Mouse (Mus musculus) midbrain, embryonic 16.5 days (tissue): Measurements from ENCODE around the gene Nin. TPM values are rescaled to one million over a fixed set of nuclear protein-coding genes. Genes with fewer than 3 reads are reported as not detected.

Experiments
- ATAC-seq: fragments of 200-750 bp; cut with Nextera tagmentation; 2 replicates; pipeline ENCODE4 v1.8.0; 2017; ENCODE audit warnings: moderate TSS enrichment
- H3K27ac ChIP-seq: fragments of 300-500 bp; sonication (generic); 2 replicates; pipeline ENCODE4 v1.5.1; 2014; ENCODE audit warnings: mild to moderate bottlenecking, low read length, mixed read lengths
- H3K27me3 ChIP-seq: fragments of 300-500 bp; sonication (generic); 2 replicates; pipeline ENCODE4 v1.6.1; 2014; ENCODE audit warnings: low read depth, low read length, mixed read lengths; ENCODE audit not compliant: control insufficient read depth, insufficient read depth
- H3K36me3 ChIP-seq: fragments of 300-500 bp; sonication (generic); 2 replicates; pipeline ENCODE4 v1.6.1; 2014; ENCODE audit warnings: mild to moderate bottlenecking, low read length, moderate library complexity, mixed read lengths; ENCODE audit not compliant: control insufficient read depth, insufficient read depth
- H3K4me1 ChIP-seq: fragments of 300-500 bp; sonication (generic); 2 replicates; pipeline ENCODE4 v1.6.1; 2014; ENCODE audit warnings: mild to moderate bottlenecking, low read length, mixed read lengths; ENCODE audit not compliant: control insufficient read depth, insufficient read depth
- H3K4me2 ChIP-seq: fragments of 300-500 bp; sonication (generic); 2 replicates; pipeline ENCODE4 v1.6.1; 2014; ENCODE audit warnings: mild to moderate bottlenecking, low read length, mixed read lengths
- H3K4me3 ChIP-seq: fragments of 300-500 bp; sonication (generic); 2 replicates; pipeline ENCODE4 v1.5.1; 2014; ENCODE audit warnings: low read depth, mild to moderate bottlenecking, low read length, moderate library complexity, mixed read lengths
- H3K9ac ChIP-seq: fragments of 300-500 bp; sonication (generic); 2 replicates; pipeline ENCODE4 v1.6.1; 2014; ENCODE audit warnings: low read depth, low read length, mixed read lengths
- H3K9me3 ChIP-seq: fragments of 300-500 bp; sonication (generic); replicated peaks from 2 replicates; pipeline ENCODE4 v1.6.1; 2014; ENCODE audit warnings: mild to moderate bottlenecking, low read length, mixed read lengths; ENCODE audit not compliant: control insufficient read depth, poor library complexity, severe bottlenecking
- WGBS: fragments of 180-500 bp; shearing (Covaris S2); extraction: QIAGEN DNeasy Blood & Tissue Kit; methylation state at CpG from one replicate; pipeline ENCODE4 v1.1.7; 2014; 5-methylcytosine and 5-hydroxymethylcytosine counted together
- polyA plus RNA-seq: library from polyadenylated mRNA; unstranded; fragments of >200 nt; fragmentation: Nextera tagmentation; extraction: Ambion mirVana; gene quantifications from 2 replicates; pipeline ENCODE4 v1.2.1, GENCODE M21; 2015

Nin gene
- polyA plus RNA-seq, 1 experiment from 2014 or later = 14.1 TPM

- under 1% methylated on average over 75 of the region's 101 CpGs for WGBS
- Histone ChIP-seq H3K4me3 (peak overlapping the region; percentile 87), H3K27ac (peak overlapping the region; percentile 92), H3K4me2 (peak overlapping the region; percentile 86), H3K27me3 (no peaks in the 10 kb centered on the region), H3K9me3 (no peaks in the 10 kb centered on the region), H3K36me3 (no peaks in the 10 kb centered on the region), H3K4me1 (peaks cover 27% of the 10 kb centered on the region), H3K9ac (peak overlapping the region; percentile 98)
- ATAC-seq = peak; percentile 87
These were observed 2.0 kb downstream of the Nin start for GRCm38 (mm10) chr12:70111367-70112089.

DNA sequence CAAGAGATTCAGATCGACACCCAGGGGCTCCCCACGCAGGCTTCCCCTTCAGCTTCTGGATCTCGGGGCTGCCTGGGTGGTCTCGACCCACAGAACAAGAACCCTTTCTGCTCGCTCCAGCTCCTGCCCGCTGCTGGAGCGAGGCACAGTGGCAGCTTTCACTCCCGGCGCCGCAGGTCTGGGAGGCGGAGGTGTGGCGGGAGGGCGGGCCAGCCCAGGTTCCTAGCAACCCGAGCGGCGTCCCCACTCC is 2.5 kb downstream of the Nin start:
- H3K36me3 ChIP-seq = no peaks in the 10 kb centered on the region
- peak overlapping the region; percentile 92 for H3K27ac ChIP-seq
- under 1% methylated on average over 14 of the region's 16 CpGs for WGBS
- H3K9me3 ChIP-seq = no peaks in the 10 kb centered on the region
- H3K4me1 ChIP-seq = peaks cover 27% of the 10 kb centered on the region
- ATAC-seq = peak; percentile 75
- peak overlapping the region; percentile 87 for H3K4me3 ChIP-seq
- peak overlapping the region; percentile 86 for H3K4me2 ChIP-seq
- H3K9ac ChIP-seq = peak overlapping the region; percentile 98
- no peaks in the 10 kb centered on the region for H3K27me3 ChIP-seq

DNA sequence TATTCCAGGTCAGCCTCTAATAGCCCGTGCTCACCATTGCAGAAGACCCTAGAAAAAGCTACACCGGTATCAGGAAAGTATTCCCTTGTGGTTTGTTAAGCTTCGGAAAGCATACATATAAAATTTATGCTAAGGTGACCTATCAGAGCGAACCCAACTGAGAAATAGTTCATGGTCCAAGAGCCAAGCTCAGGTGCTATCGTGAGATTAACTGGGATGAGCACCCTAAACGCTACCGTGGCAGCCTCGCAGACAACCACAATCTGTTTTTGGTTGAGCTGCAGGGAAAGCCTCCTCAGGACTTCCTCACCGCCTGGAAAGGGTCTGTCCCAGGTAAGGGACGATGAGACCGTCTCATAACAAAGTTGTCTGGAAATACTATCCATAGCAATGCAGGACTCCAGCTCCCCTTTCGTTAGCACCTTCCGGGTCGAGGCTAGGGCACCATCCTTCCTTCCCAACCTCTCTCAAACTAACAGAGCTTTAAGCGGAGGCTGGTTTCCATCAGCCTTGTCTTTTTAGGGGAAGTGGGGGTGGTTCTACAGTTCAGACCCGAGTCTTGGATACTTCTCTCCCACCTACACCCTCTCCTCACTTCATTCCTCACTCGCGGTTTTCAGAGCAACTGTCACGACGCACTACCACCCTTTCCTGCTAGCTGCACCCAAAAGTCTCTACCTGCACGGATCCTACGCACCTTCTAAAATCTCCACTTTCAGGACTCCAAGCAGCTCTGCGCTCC is 3.0 kb downstream of the Nin start:
- H3K36me3 ChIP-seq = no peaks in the 10 kb centered on the region
- H3K4me3 ChIP-seq = peak overlapping the region; percentile 87
- no peaks in the 10 kb centered on the region for H3K27me3 ChIP-seq
- peak overlapping the region; percentile 98 for H3K9ac ChIP-seq
- H3K27ac ChIP-seq = peak overlapping the region; percentile 92
- WGBS = 7% methylated on average over 23 of the region's 23 CpGs
- ATAC-seq = peak; percentile 23
- H3K9me3 ChIP-seq = no peaks in the 10 kb centered on the region
- peak overlapping the region; percentile 86 for H3K4me2 ChIP-seq
- H3K4me1 ChIP-seq = peaks cover 31% of the 10 kb centered on the region

DNA sequence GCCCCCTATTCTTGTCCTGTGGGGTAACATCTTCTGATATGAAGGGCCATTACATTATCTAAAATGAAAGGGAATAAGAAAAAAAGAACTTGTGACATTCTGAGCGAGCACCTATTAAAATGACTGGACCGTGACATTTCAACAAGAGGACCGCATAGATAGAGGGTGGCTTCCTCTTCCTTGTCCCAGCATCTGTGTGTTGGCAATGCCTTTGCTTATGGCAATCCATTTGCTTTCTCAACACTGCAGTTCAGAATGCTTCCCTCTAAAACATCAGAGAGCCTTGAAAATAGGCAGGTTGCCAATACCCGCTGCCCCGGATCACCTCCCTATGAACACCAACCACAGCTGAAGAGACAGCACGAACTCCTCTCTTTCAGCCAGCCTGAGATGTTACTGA is 3.6 kb downstream of the Nin start:
- no peak overlapping the region for H3K27ac ChIP-seq
- peak overlapping the region; percentile 98 for H3K9ac ChIP-seq
- H3K4me2 ChIP-seq = peak overlapping the region; percentile 86
- H3K4me1 ChIP-seq = peaks cover 37% of the 10 kb centered on the region
- no peak for ATAC-seq
- H3K36me3 ChIP-seq = no peaks in the 10 kb centered on the region
- H3K4me3 ChIP-seq = peak overlapping the region; percentile 87
- H3K27me3 ChIP-seq = no peaks in the 10 kb centered on the region
- 36% methylated on average over 6 of the region's 6 CpGs for WGBS
- H3K9me3 ChIP-seq = no peaks in the 10 kb centered on the region

GRCm38 (mm10) chr12:70108104-70108503 is 5.4 kb downstream of the Nin start:
- Histone ChIP-seq H3K4me2 (peak overlapping the region; percentile 29), H3K4me1 (peaks cover 45% of the 10 kb centered on the region), H3K9ac (0 out of 2 replicates have a peak overlapping the region, but pooled peaks have one; percentile 0), H3K27me3 (no peaks in the 10 kb centered on the region), H3K4me3 (no peak overlapping the region), H3K36me3 (no peaks in the 10 kb centered on the region), H3K27ac (no peak overlapping the region), H3K9me3 (no peaks in the 10 kb centered on the region)
- 20% methylated on average over 2 of the region's 2 CpGs for WGBS
- no peak for ATAC-seq

DNA sequence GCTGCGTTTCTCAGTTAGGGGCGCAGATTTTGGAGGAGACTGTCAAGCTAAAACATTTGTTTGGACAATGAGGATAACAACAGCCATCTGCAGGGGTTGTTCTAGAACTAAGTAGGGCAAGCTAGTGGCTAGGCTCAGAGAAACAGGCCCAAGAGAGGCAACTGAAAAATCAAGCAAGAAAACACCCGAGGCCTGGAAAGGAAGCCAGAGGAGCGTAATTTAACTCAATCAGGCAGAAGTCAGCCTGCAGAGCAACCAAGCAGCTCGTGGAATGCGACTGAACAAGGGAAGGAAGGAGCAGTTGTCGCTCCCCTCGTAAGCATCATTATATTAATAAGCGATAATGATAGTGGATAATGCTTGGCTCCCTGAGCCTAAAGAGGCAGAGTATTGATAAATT is 7.0 kb downstream of the Nin start:
- H3K27me3 ChIP-seq = no peaks in the 10 kb centered on the region
- 0 out of 2 replicates have a peak overlapping the region, but pooled peaks have one; percentile 28 for H3K9ac ChIP-seq
- WGBS = 42% methylated on average over 9 of the region's 9 CpGs
- ATAC-seq = no peak
- no peaks in the 10 kb centered on the region for H3K36me3 ChIP-seq
- peak overlapping the region; percentile 12 for H3K4me2 ChIP-seq
- H3K27ac ChIP-seq = peak overlapping the region; percentile 50; the same call in 1 of the 2 replicates
- H3K9me3 ChIP-seq = no peaks in the 10 kb centered on the region
- no peak overlapping the region for H3K4me3 ChIP-seq
- peaks cover 45% of the 10 kb centered on the region for H3K4me1 ChIP-seq

DNA sequence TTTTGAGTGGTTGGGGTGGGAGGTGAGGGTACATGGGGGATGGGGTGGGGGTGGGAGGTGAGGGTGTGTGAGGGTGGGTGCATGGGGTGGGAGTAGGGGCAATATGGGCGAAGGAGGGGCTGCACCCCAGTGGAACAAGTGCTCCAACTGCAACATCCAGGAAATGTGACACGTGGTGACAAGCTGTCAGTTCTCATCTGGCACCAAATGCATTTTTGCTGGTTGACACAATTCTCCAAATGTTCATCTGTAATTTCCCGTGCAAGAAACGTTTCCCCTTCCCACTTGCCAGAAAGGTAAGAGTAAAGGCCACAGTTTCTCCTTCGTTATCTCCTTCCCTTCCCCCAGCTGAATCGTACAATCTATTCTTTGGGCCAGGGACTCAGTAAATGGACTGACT is 7.6 kb downstream of the Nin start:
- no peaks in the 10 kb centered on the region for H3K36me3 ChIP-seq
- H3K4me2 ChIP-seq = no peak overlapping the region
- ATAC-seq = no peak
- H3K4me3 ChIP-seq = no peak overlapping the region
- H3K9me3 ChIP-seq = no peaks in the 10 kb centered on the region
- H3K27ac ChIP-seq = no peak overlapping the region
- H3K9ac ChIP-seq = no peak overlapping the region
- H3K27me3 ChIP-seq = no peaks in the 10 kb centered on the region
- H3K4me1 ChIP-seq = peaks cover 45% of the 10 kb centered on the region
- WGBS = 73% methylated on average over 6 of the region's 6 CpGs

- Histone ChIP-seq H3K9ac (no peak overlapping the region), H3K4me2 (no peak overlapping the region), H3K27me3 (no peaks in the 10 kb centered on the region), H3K9me3 (no peaks in the 10 kb centered on the region), H3K36me3 (no peaks in the 10 kb centered on the region), H3K27ac (no peak overlapping the region), H3K4me3 (no peak overlapping the region), H3K4me1 (peaks cover 35% of the 10 kb centered on the region)
- ATAC-seq = no peak
- WGBS = 9% methylated on average over 5 of the region's 5 CpGs
These were observed 8.6 kb downstream of the Nin start for GRCm38 (mm10) chr12:70104776-70105420.

- Histone ChIP-seq H3K27me3 (no peaks in the 10 kb centered on the region), H3K4me2 (no peak overlapping the region), H3K27ac (no peak overlapping the region), H3K4me3 (no peak overlapping the region), H3K9ac (no peak overlapping the region), H3K4me1 (peaks cover 31% of the 10 kb centered on the region), H3K9me3 (no peaks in the 10 kb centered on the region), H3K36me3 (no peaks in the 10 kb centered on the region)
- ATAC-seq = peak; percentile 19; the same call in 1 of the 2 replicates
- 36% methylated on average over 4 of the region's 4 CpGs for WGBS
These were observed 9.3 kb downstream of the Nin start for GRCm38 (mm10) chr12:70104199-70104598.
